ENCODE assay signal across 8 mouse cellular contexts in genomic region chr2:152105318-152106224, GRCm38 (mm10). TPM values are rescaled to one million over a fixed set of nuclear protein-coding genes. Genes with fewer than 3 reads are reported as not detected.
DNase-seq lines count a peak whose midpoint lies in the region; ATAC-seq and TF ChIP-seq lines count a peak whose summit lies in the region.

Srxn1 (plus strand) TSS chr2:152105516.

- peak within 1 kb of the TSS; percentile 94 for H3K4me2 ChIP-seq in heart, embryonic 14.5 days (ENCODE audit: low read length)
- peak within 1 kb of the TSS; percentile 76 for H3K4me2 ChIP-seq in liver, embryonic 14.5 days (ENCODE audit: low read depth)
- peak within 1 kb of the TSS; percentile 94 for H3K4me2 ChIP-seq in stomach, embryonic 15.5 days

- H3K27ac ChIP-seq in forebrain, embryonic 10.5 days: peak within 1 kb of the TSS; percentile 97
- H3K27ac ChIP-seq in heart, embryonic 14.5 days (replicated peaks in 1 of 2; ENCODE audit: control insufficient read depth in 1 of 2, insufficient read depth in 1 of 2, low read depth in 2 of 2, low read length in 2 of 2): no peak within 1 kb of the TSS; a peak in 1 of 4 replicates
- peak within 1 kb of the TSS; percentile 88 for H3K27ac ChIP-seq in liver, embryonic 14.5 days
- 0 out of 2 replicates have a peak within 1 kb of the TSS, but pooled peaks have one; percentile 21 for H3K27ac ChIP-seq in stomach, embryonic 15.5 days

- peak; percentile 70 for TF ChIP-seq CTCF in liver, embryonic 14.5 days (IDR thresholded peaks at IDR 0.05; ENCODE audit: low read depth)

- H3K36me3 ChIP-seq in forebrain, embryonic 10.5 days (replicated peaks): peaks cover 23% of the 10 kb centered on the region
- H3K36me3 ChIP-seq in heart, embryonic 14.5 days (ENCODE audit: control insufficient read depth, insufficient read depth, low read length): no peaks in the 10 kb centered on the region
- H3K36me3 ChIP-seq in liver, embryonic 14.5 days (replicated peaks; ENCODE audit: control insufficient read depth, insufficient read depth, low read depth): peaks cover 4% of the 10 kb centered on the region
- no peaks in the 10 kb centered on the region for H3K36me3 ChIP-seq in stomach, embryonic 15.5 days

- WGBS in forebrain, embryonic 10.5 days: 1% methylated on average over 84 of the region's 84 CpGs
- WGBS in heart, embryonic 14.5 days: 2% methylated on average over 75 of the region's 84 CpGs
- WGBS in liver, embryonic 14.5 days (ENCODE audit: insufficient replicate concordance): under 1% methylated on average over 82 of the region's 84 CpGs
- 1% methylated on average over 80 of the region's 84 CpGs for WGBS in stomach, embryonic 15.5 days

- H3K9ac ChIP-seq in heart, embryonic 14.5 days (ENCODE audit: low read length): peak within 1 kb of the TSS; percentile 83
- H3K9ac ChIP-seq in liver, embryonic 14.5 days (replicated peaks): peak within 1 kb of the TSS; percentile 99
- peak within 1 kb of the TSS; percentile 76 for H3K9ac ChIP-seq in stomach, embryonic 15.5 days

- DNase-seq in c-Kit-positive CD71-positive TER-119-negative erythroid progenitor cells, embryonic 14.5 days (ENCODE audit: low read depth): peak; percentile 68
- peak; percentile 85 for DNase-seq in forebrain, embryonic 10.5 days (ENCODE audit: extremely low spot score, low spot score)
- DNase-seq in kidney, postnatal 14 days: peak; percentile 90
- peak; percentile 81 to 85 (median 81) for DNase-seq in liver, embryonic 14.5 days (ENCODE audit: low read depth in 3 of 3, low spot score in 3 of 3)
- DNase-seq in neural tube, embryonic 10.5 days (ENCODE audit: extremely low spot score, low spot score): peak; percentile 87

- H3K9me3 ChIP-seq in forebrain, embryonic 10.5 days: no peaks in the 10 kb centered on the region
- no peaks in the 10 kb centered on the region for H3K9me3 ChIP-seq in heart, embryonic 14.5 days (ENCODE audit: control insufficient read depth, low read length)
- H3K9me3 ChIP-seq in liver, embryonic 14.5 days (ENCODE audit: control insufficient read depth, low read length): no peaks in the 10 kb centered on the region
- H3K9me3 ChIP-seq in stomach, embryonic 15.5 days: no peaks in the 10 kb centered on the region

- ATAC-seq in CD4-positive, CD25-positive, alpha-beta regulatory T cell, adult 4 months: peak; percentile 81
- ATAC-seq in heart, embryonic 14.5 days (ENCODE audit: insufficient number of reproducible peaks, insufficient read depth, low FRiP score, low read depth): peak; percentile 82
- peak; percentile 96 for ATAC-seq in liver, embryonic 14.5 days (ENCODE audit: insufficient read depth)
- peak; percentile 93 for ATAC-seq in stomach, embryonic 15.5 days (ENCODE audit: insufficient read depth, low FRiP score, low read depth)

- peaks cover 60% of the 10 kb centered on the region for H3K27me3 ChIP-seq in forebrain, embryonic 10.5 days (ENCODE audit: poor library complexity, severe bottlenecking)
- H3K27me3 ChIP-seq in heart, embryonic 14.5 days (ENCODE audit: control insufficient read depth, insufficient read depth, low read length): peaks cover 2% of the 10 kb centered on the region; the same call in 1 of the 2 replicates
- no peaks in the 10 kb centered on the region for H3K27me3 ChIP-seq in liver, embryonic 14.5 days (ENCODE audit: control insufficient read depth, insufficient read depth, low read length)
- 0 out of 2 replicates have a peak, but pooled peaks cover 4% of the 10 kb centered on the region for H3K27me3 ChIP-seq in stomach, embryonic 15.5 days (replicated peaks)

- peak within 1 kb of the TSS; percentile 64 for H3K4me3 ChIP-seq in forebrain, embryonic 10.5 days
- peak within 1 kb of the TSS; percentile 53 to 65 for H3K4me3 ChIP-seq in heart, embryonic 14.5 days (ENCODE audit: control insufficient read depth in 1 of 2, insufficient read depth in 1 of 2, low read depth in 1 of 2, low read length in 2 of 2)
- H3K4me3 ChIP-seq in liver, embryonic 14.5 days (ENCODE audit: insufficient read depth in 1 of 2, low read depth in 2 of 2, low read length in 2 of 2): peak within 1 kb of the TSS; percentile 61 to 90
- peak within 1 kb of the TSS; percentile 75 for H3K4me3 ChIP-seq in stomach, embryonic 15.5 days (replicated peaks)

- TF ChIP-seq EP300 in liver, embryonic 14.5 days (IDR thresholded peaks at IDR 0.05; ENCODE audit: low read depth): peak; percentile 71

- H3K4me1 ChIP-seq in forebrain, embryonic 10.5 days: peaks cover 27% of the 10 kb centered on the region
- H3K4me1 ChIP-seq in heart, embryonic 14.5 days (ENCODE audit: control insufficient read depth in 2 of 2, insufficient read depth in 2 of 2, low read length in 2 of 2): peaks cover 3 to 4% of the 10 kb centered on the region in 2 experiments; a peak in 2 of 4 replicates
- H3K4me1 ChIP-seq in liver, embryonic 14.5 days (replicated peaks; ENCODE audit: control insufficient read depth in 2 of 2, insufficient read depth in 2 of 2, low read length in 1 of 2): peaks cover 8 to 13% of the 10 kb centered on the region in 2 experiments; a peak in 3 of 4 replicates
- H3K4me1 ChIP-seq in stomach, embryonic 15.5 days: 0 out of 2 replicates have a peak, but pooled peaks cover 2% of the 10 kb centered on the region

RNA-seq across cellular contexts. Expression of gene Srxn1, which starts in this region (rescaled TPM):
- polyA plus RNA-seq in CD4-positive, CD25-positive, alpha-beta regulatory T cell, adult 4 months (2017; shearing (Covaris generic)): 1 to 10 TPM; 2.2 to 3.0 TPM
- polyA plus RNA-seq in forebrain, embryonic 10.5 days (2016; fragmentation: Nextera tagmentation; extraction: Ambion mirVana): 14.6 and 14.9 TPM in 2 replicates
- polyA plus RNA-seq in heart, embryonic 14.5 days (2014; fragmentation: Nextera tagmentation; extraction: Ambion mirVana): 5.7 and 6.1 TPM in 2 replicates
- polyA plus RNA-seq in liver, embryonic 14.5 days (2012; rRNA removed): 11.0 and 13.3 TPM in 2 replicates
- polyA plus RNA-seq in liver, embryonic 14.5 days (2014; fragmentation: Nextera tagmentation; extraction: Ambion mirVana): 10.6 and 13.5 TPM in 2 replicates
- polyA plus RNA-seq in stomach, embryonic 15.5 days (2015; fragmentation: Nextera tagmentation; extraction: Ambion mirVana): 12.2 and 12.7 TPM in 2 replicates

Comparison
In these comparisons a context has a peak if more than half of its experiments do, and no peak if none do; other contexts are left out.
1. H3K27ac ChIP-seq: peak in forebrain, embryonic 10.5 days (single experiment), liver, embryonic 14.5 days (single experiment) and stomach, embryonic 15.5 days (single experiment); none in heart, embryonic 14.5 days (0 of 2).
2. Peak in every context shown above with its lines, with median percentiles within 50 percentile points of each other: ATAC-seq, DNase-seq, H3K4me3 ChIP-seq, H3K4me2 ChIP-seq and H3K9ac ChIP-seq.